Mouse (Mus musculus) intestine, embryonic 16.5 days (tissue): Measurements from ENCODE around the gene Wdr54. TPM values are rescaled to one million over a fixed set of nuclear protein-coding genes. Genes with fewer than 3 reads are reported as not detected.
A peak's percentile ranks its signal among the peaks of the same experiment; 100 is the strongest.

ENCODE experiments used
- ATAC-seq: fragments of 200-750 bp; cut with Nextera tagmentation; 2 replicates; pipeline ENCODE4 v1.8.0; 2017; ENCODE audit warnings: moderate TSS enrichment, moderate library complexity
- H3K27ac ChIP-seq: fragments of 300-500 bp; sonication (generic); 2 replicates; pipeline ENCODE4 v1.5.1; 2014; ENCODE audit warnings: mild to moderate bottlenecking, low read length
- H3K27me3 ChIP-seq: fragments of 300-500 bp; sonication (generic); replicated peaks from 2 replicates; pipeline ENCODE4 v1.6.1; 2014; ENCODE audit warnings: low read length, control low read depth, mixed read lengths; ENCODE audit not compliant: control insufficient read depth, insufficient read depth
- H3K36me3 ChIP-seq: fragments of 300-500 bp; sonication (generic); 2 replicates; pipeline ENCODE4 v1.6.1; 2014; ENCODE audit warnings: low read length, control low read depth; ENCODE audit not compliant: control insufficient read depth, insufficient read depth
- H3K4me1 ChIP-seq: fragments of 300-500 bp; sonication (generic); 2 replicates; pipeline ENCODE4 v1.6.1; 2014; ENCODE audit warnings: low read length, control low read depth, mixed read lengths; ENCODE audit not compliant: control insufficient read depth, insufficient read depth
- H3K4me2 ChIP-seq: fragments of 300-500 bp; sonication (generic); 2 replicates; pipeline ENCODE4 v1.6.1; 2014; ENCODE audit warnings: low read depth, low read length, control low read depth
- H3K4me3 ChIP-seq: fragments of 300-500 bp; sonication (generic); 2 replicates; pipeline ENCODE4 v1.5.1; 2014; ENCODE audit warnings: mild to moderate bottlenecking, low read length
- H3K9ac ChIP-seq: fragments of 300-500 bp; sonication (generic); 2 replicates; pipeline ENCODE4 v1.6.1; 2014; ENCODE audit warnings: low read depth, low read length
- H3K9me3 ChIP-seq: fragments of 300-500 bp; sonication (generic); 2 replicates; pipeline ENCODE4 v1.6.1; 2016; ENCODE audit warnings: low read length, control low read depth; ENCODE audit not compliant: control insufficient read depth
- WGBS: fragments of 180-500 bp; shearing (Covaris S2); extraction: QIAGEN DNeasy Blood & Tissue Kit; methylation state at CpG from one replicate; pipeline ENCODE4 v1.1.7; 2014; 5-methylcytosine and 5-hydroxymethylcytosine counted together
- polyA plus RNA-seq: library from polyadenylated mRNA; unstranded; fragments of >200 nt; fragmentation: Nextera tagmentation; extraction: Ambion mirVana; gene quantifications from 2 replicates; pipeline ENCODE4 v1.2.1, GENCODE M21; 2015

Gene Wdr54
- polyA plus RNA-seq, 1 experiment from 2014 or later = 4.6 TPM

DNA sequence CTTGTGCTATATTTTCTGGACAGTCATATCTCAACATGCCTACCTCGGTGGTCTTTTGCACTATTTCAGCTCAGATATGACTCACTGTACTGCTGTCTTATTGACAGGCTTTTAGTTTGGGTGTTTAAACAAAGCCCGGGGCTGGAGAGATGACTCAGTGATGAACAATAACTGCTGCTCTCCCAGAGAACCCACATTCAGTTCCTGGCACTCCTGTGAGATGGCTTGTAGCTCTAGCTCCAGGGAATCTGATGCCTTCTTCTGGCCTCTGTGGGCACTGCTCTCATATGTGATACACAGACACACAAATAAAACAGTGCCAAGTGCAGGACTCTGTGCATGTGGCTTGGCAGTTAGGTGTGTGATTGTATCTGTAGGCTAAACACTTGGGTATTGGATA is 11.0 kb downstream of the Wdr54 start:
- Histone ChIP-seq H3K4me3 (no peak overlapping the region), H3K9ac (no peak overlapping the region), H3K36me3 (0 out of 2 replicates have a peak, but pooled peaks cover 8% of the 10 kb centered on the region), H3K9me3 (no peaks in the 10 kb centered on the region), H3K4me2 (no peak overlapping the region), H3K27me3 (no peaks in the 10 kb centered on the region), H3K27ac (no peak overlapping the region), H3K4me1 (peaks cover 12% of the 10 kb centered on the region)
- 69% methylated on average over 2 of the region's 2 CpGs for WGBS
- ATAC-seq = no peak

GRCm38 (mm10) chr6:83142886-83143285 is 13.3 kb downstream of the Wdr54 start:
- H3K9me3 ChIP-seq = no peaks in the 10 kb centered on the region
- no peak for ATAC-seq
- H3K4me1 ChIP-seq = peaks cover 21% of the 10 kb centered on the region
- 68% methylated on average over 11 of the region's 11 CpGs for WGBS
- no peak overlapping the region for H3K27ac ChIP-seq
- H3K4me2 ChIP-seq = no peak overlapping the region; the same call in 1 of the 2 replicates
- no peaks in the 10 kb centered on the region for H3K27me3 ChIP-seq
- no peak overlapping the region for H3K4me3 ChIP-seq
- H3K9ac ChIP-seq = no peak overlapping the region
- H3K36me3 ChIP-seq = peaks cover 6% of the 10 kb centered on the region; the same call in 1 of the 2 replicates

GRCm38 (mm10) chr6:83142211-83142731 is 13.9 kb downstream of the Wdr54 start:
- H3K4me2 ChIP-seq = peak overlapping the region; percentile 57
- peak overlapping the region; percentile 63 for H3K9ac ChIP-seq
- H3K36me3 ChIP-seq = peaks cover under 1% of the 10 kb centered on the region; the same call in 1 of the 2 replicates
- H3K27me3 ChIP-seq = no peaks in the 10 kb centered on the region
- peak overlapping the region; percentile 35 for H3K4me3 ChIP-seq
- ATAC-seq = no peak
- H3K27ac ChIP-seq = no peak overlapping the region
- peaks cover 24% of the 10 kb centered on the region for H3K4me1 ChIP-seq
- no peaks in the 10 kb centered on the region for H3K9me3 ChIP-seq
- 13% methylated on average over 41 of the region's 41 CpGs for WGBS

GRCm38 (mm10) chr6:83141636-83142035 is 14.6 kb downstream of the Wdr54 start:
- H3K27ac ChIP-seq = no peak overlapping the region
- no peaks in the 10 kb centered on the region; the same call in 1 of the 2 replicates for H3K36me3 ChIP-seq
- no peak overlapping the region for H3K9ac ChIP-seq
- H3K4me2 ChIP-seq = peak overlapping the region; percentile 57
- H3K9me3 ChIP-seq = no peaks in the 10 kb centered on the region
- H3K4me3 ChIP-seq = peak overlapping the region; percentile 35; the same call in 1 of the 2 replicates
- 53% methylated on average over 4 of the region's 4 CpGs for WGBS
- peaks cover 24% of the 10 kb centered on the region for H3K4me1 ChIP-seq
- H3K27me3 ChIP-seq = no peaks in the 10 kb centered on the region
- no peak for ATAC-seq

DNA sequence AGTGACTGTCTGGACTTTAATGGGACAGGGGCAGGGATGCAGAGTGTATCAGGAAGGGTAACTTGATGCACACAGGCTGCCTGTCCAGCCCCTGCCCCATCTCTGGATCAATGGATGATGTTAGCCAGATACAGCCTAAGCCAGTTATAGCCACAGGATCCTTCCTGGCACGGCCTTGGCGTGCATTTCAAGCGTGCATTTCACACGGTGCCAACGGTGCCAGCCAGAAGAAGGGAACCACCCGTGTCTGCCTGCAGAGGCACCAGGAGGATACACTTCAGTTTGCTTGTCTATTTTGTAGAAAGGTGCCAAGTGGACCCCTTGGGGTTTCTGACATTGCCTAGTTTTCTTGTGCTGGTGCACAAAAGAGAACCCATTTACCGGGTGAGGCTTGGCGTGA is 16.2 kb downstream of the Wdr54 start:
- Histone ChIP-seq H3K9me3 (no peaks in the 10 kb centered on the region), H3K4me3 (no peak overlapping the region), H3K9ac (no peak overlapping the region), H3K36me3 (no peaks in the 10 kb centered on the region; the same call in 1 of the 2 replicates), H3K4me1 (peaks cover 38% of the 10 kb centered on the region), H3K4me2 (no peak overlapping the region), H3K27me3 (no peaks in the 10 kb centered on the region), H3K27ac (no peak overlapping the region)
- no peak for ATAC-seq
- 87% methylated on average over 8 of the region's 8 CpGs for WGBS

DNA sequence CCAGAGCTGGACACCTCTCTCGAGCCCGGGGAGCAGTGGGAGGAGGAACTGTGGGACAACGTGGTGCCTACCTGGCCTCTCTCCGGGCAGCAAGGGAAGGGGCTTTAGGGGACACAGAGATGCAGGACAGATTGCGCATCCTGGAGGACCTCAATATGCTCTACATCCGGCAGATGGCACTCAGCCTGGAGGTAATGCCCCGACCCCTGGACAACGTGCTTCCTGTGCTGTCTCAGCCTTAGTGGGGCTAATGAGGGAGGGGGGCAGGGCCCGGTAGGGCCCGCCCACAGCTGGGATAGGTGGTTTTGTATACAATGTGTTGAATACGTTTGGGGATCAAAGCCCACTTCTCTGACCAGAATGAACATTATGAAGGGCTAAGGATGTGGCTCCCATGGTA is 18.1 kb downstream of the Wdr54 start:
- H3K27me3 ChIP-seq = no peaks in the 10 kb centered on the region
- H3K4me3 ChIP-seq = peak overlapping the region; percentile 58
- WGBS = 2% methylated on average over 11 of the region's 11 CpGs
- peak overlapping the region; percentile 100 for H3K27ac ChIP-seq
- H3K4me1 ChIP-seq = peaks cover 42% of the 10 kb centered on the region
- H3K36me3 ChIP-seq = no peaks in the 10 kb centered on the region; the same call in 1 of the 2 replicates
- peak; percentile 19 for ATAC-seq
- peak overlapping the region; percentile 87 for H3K9ac ChIP-seq
- H3K4me2 ChIP-seq = peak overlapping the region; percentile 81
- H3K9me3 ChIP-seq = no peaks in the 10 kb centered on the region

DNA sequence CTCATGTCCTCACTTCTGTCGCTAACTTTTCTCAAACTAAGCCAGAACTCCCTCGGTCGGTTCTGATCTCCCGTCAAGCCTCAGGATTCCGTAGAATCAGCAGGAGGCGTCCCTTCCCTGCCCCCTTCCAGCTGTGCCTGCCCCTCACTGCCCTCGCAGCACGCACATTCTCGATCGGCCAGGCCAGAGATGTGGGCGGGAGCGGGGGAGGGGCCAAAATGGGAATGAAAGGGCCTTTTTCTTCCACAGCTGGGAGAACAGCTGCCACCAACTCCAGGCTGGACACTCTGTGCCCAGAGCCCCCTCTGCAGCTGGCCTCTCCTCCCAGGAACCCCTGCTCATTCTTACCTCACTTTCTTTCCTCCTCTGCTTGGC is 18.6 kb downstream of the Wdr54 start:
- Histone ChIP-seq H3K36me3 (no peaks in the 10 kb centered on the region; the same call in 1 of the 2 replicates), H3K9me3 (no peaks in the 10 kb centered on the region), H3K27ac (peak overlapping the region; percentile 100), H3K27me3 (no peaks in the 10 kb centered on the region), H3K4me2 (peak overlapping the region; percentile 81), H3K9ac (peak overlapping the region; percentile 87), H3K4me3 (peak overlapping the region; percentile 58), H3K4me1 (peaks cover 39% of the 10 kb centered on the region)
- 1% methylated on average over 12 of the region's 12 CpGs for WGBS
- ATAC-seq = peak; percentile 81

- peak overlapping the region; percentile 100 for H3K27ac ChIP-seq
- ATAC-seq = peak; percentile 75
- H3K4me3 ChIP-seq = peak overlapping the region; percentile 58
- H3K4me1 ChIP-seq = peaks cover 36% of the 10 kb centered on the region
- H3K27me3 ChIP-seq = no peaks in the 10 kb centered on the region
- H3K9ac ChIP-seq = peak overlapping the region; percentile 87
- H3K36me3 ChIP-seq = no peaks in the 10 kb centered on the region; the same call in 1 of the 2 replicates
- H3K4me2 ChIP-seq = peak overlapping the region; percentile 81
- 1% methylated on average over 24 of the region's 26 CpGs for WGBS
- no peaks in the 10 kb centered on the region for H3K9me3 ChIP-seq
Observed at GRCm38 (mm10) chr6:83136881-83137575, 19.2 kb downstream of the Wdr54 start.

DNA sequence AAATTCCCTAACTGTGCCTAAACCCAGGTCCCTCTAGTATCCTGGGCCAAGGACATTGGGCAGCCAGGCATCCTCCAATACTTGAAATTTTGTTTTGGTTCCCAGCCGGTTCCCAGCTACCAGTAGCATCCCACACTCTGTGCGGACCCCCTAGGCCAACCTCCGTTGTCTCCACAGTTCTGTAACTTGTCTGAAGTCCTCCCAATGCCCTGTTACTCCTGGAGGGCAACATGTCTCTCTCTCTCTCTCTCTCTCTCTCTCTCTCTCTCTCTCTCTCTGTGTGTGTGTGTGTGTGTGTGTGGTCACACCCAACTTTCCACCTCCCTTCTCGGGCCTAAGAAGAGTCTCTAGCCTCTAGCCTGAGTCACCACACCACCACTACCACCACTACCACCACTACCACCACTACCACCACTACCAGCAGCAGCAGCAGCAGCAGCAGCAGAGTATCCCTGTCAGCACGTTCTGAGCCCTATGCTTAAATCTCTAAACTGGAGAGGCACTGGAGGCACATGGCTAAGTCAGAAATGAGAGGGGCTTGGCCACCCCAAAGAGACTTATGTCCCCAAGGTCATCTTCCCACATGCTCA is 19.8 kb downstream of the Wdr54 start:
- ATAC-seq = no peak

More for the DNA sequence above, 19.8 kb downstream of the Wdr54 start:
- Histone ChIP-seq H3K4me3 (peak overlapping the region; percentile 58), H3K27me3 (no peaks in the 10 kb centered on the region), H3K27ac (peak overlapping the region; percentile 100), H3K9me3 (no peaks in the 10 kb centered on the region), H3K36me3 (no peaks in the 10 kb centered on the region; the same call in 1 of the 2 replicates), H3K4me1 (peaks cover 34% of the 10 kb centered on the region), H3K4me2 (peak overlapping the region; percentile 81), H3K9ac (peak overlapping the region; percentile 87)
- WGBS = 20% methylated on average over 5 of the region's 5 CpGs
